Mouse (Mus musculus) midbrain, postnatal 0 days (tissue): ENCODE results near the gene Snrnp70. TPM values are rescaled to one million over a fixed set of nuclear protein-coding genes. Genes with fewer than 3 reads are reported as not detected.

Experiments used
- ATAC-seq: fragments of 200-750 bp; cut with Nextera tagmentation; 2 replicates; pipeline ENCODE4 v1.8.0; 2017; ENCODE audit warnings: moderate number of reproducible peaks, mild to moderate bottlenecking, moderate TSS enrichment, moderate library complexity; ENCODE audit not compliant: low FRiP score
- DNase-seq: peaks from one replicate; pipeline ENCODE4 v3.0.0-alpha.2; 2015; ENCODE audit warnings: low spot score
- H3K27ac ChIP-seq: fragments of 300-500 bp; sonication (generic); 2 replicates; pipeline ENCODE4 v1.5.1; 2014; ENCODE audit warnings: low read depth, mild to moderate bottlenecking, low read length, mixed read lengths
- H3K27me3 ChIP-seq: fragments of 300-500 bp; sonication (generic); 2 replicates; pipeline ENCODE4 v1.6.1; 2014; ENCODE audit warnings: low read length, control low read depth, mixed read lengths; ENCODE audit not compliant: insufficient read depth
- H3K36me3 ChIP-seq: fragments of 300-500 bp; sonication (generic); 2 replicates; pipeline ENCODE4 v1.6.1; 2014; ENCODE audit warnings: low read length, control low read depth, mixed read lengths; ENCODE audit not compliant: insufficient read depth
- H3K4me1 ChIP-seq: fragments of 300-500 bp; sonication (generic); 2 replicates; pipeline ENCODE4 v1.6.1; 2014; ENCODE audit warnings: mild to moderate bottlenecking, control low read depth, antibody characterized with exemption, low read length, mixed read lengths; ENCODE audit not compliant: insufficient read depth
- H3K4me2 ChIP-seq: fragments of 300-500 bp; sonication (generic); 2 replicates; pipeline ENCODE4 v1.6.1; 2014; ENCODE audit warnings: low read depth, mild to moderate bottlenecking, low read length, mixed read lengths; ENCODE audit not compliant: poor library complexity, severe bottlenecking
- H3K4me3 ChIP-seq: fragments of 300-500 bp; sonication (generic); 2 replicates; pipeline ENCODE4 v1.5.1; 2014; ENCODE audit warnings: low read depth, mild to moderate bottlenecking, low read length, moderate library complexity
- H3K9ac ChIP-seq: fragments of 300-500 bp; sonication (generic); replicated peaks from 2 replicates; pipeline ENCODE4 v1.6.1; 2014; ENCODE audit warnings: mild to moderate bottlenecking, low read length, moderate library complexity, mixed read lengths; ENCODE audit not compliant: poor library complexity, severe bottlenecking
- H3K9me3 ChIP-seq: fragments of 300-500 bp; sonication (generic); 2 replicates; pipeline ENCODE4 v1.6.1; 2016; ENCODE audit warnings: low read length, control low read depth
- CTCF ChIP-seq: IDR thresholded peaks from 2 replicates; pipeline ENCODE4 v1.5.1; 2016; ENCODE audit warnings: antibody characterized with exemption, mild to moderate bottlenecking
- WGBS: fragments of 180-500 bp; shearing (Covaris S2); extraction: QIAGEN DNeasy Blood & Tissue Kit; methylation state at CpG from one replicate; pipeline ENCODE4 v1.1.7; 2014; 5-methylcytosine and 5-hydroxymethylcytosine counted together
- polyA plus RNA-seq: library from polyadenylated mRNA; unstranded; fragments of >200 nt; fragmentation: Nextera tagmentation; extraction: Ambion mirVana; gene quantifications from 2 replicates; pipeline ENCODE4 v1.2.1, GENCODE M21; 2015
- total RNA-seq: library from RNA; depleted of rRNA; stranded (reverse); fragments of >200 nt; gene quantifications from 2 replicates; pipeline ENCODE4 v1.2.3, GENCODE M21; 2014; rRNA removed

Snrnp70 gene
- total and polyA plus RNA-seq, 2 experiments from 2014 or later: 131 to 249 TPM

GRCm38 (mm10) chr7:45332685-45333425, 62.7 kb downstream of the Snrnp70 start:
- H3K4me2 ChIP-seq: peak overlapping the region; percentile 91
- ATAC-seq (peak; percentile 45), DNase-seq (peak; percentile 51)
- H3K4me1 ChIP-seq: no peaks in the 10 kb centered on the region
- H3K27ac ChIP-seq: peak overlapping the region; percentile 80
- no peaks in the 10 kb centered on the region for H3K27me3 ChIP-seq
- TF ChIP-seq CTCF: no peak
- H3K4me3 ChIP-seq: peak overlapping the region; percentile 60
- peak overlapping the region; percentile 71 for H3K9ac ChIP-seq
- no peaks in the 10 kb centered on the region for H3K36me3 ChIP-seq
- WGBS: 2% methylated on average over 22 of the region's 22 CpGs
- H3K9me3 ChIP-seq: no peaks in the 10 kb centered on the region

DNA sequence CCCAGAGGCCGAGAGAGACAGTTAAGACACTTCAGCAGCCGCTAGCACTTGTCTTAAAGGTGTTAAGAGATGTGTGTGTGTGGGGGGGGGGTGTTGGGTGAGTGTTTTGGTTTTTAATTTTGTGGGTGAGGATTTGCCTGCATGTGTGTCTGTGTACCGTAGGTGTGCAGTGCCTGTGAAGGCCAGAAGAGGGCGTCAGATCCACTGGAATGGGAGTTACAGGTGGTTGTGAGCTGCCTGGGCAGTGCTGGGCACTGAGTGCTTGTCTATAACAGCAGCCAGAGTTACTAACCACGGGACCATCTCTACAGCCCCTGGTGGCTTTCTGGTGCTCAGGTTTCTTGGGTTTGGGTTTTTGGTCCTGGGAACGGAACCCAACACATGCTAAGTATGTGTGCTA, 64.0 kb downstream of the Snrnp70 start:
- Histone ChIP-seq H3K36me3 (0 out of 2 replicates have a peak, but pooled peaks cover 5% of the 10 kb centered on the region), H3K4me3 (no peak overlapping the region), H3K9ac (no peak overlapping the region), H3K4me2 (no peak overlapping the region), H3K27me3 (no peaks in the 10 kb centered on the region), H3K27ac (no peak overlapping the region), H3K9me3 (no peaks in the 10 kb centered on the region), H3K4me1 (no peaks in the 10 kb centered on the region)
- DNase-seq (no peak), ATAC-seq (no peak)
- 87% methylated on average over 6 of the region's 6 CpGs for WGBS
- TF ChIP-seq CTCF: peak; percentile 29; the same call in 1 of the 2 replicates

GRCm38 (mm10) chr7:45328841-45329475, 66.6 kb downstream of the Snrnp70 start:
- Histone ChIP-seq H3K9me3 (no peaks in the 10 kb centered on the region), H3K27ac (no peak overlapping the region), H3K27me3 (no peaks in the 10 kb centered on the region), H3K9ac (no peak overlapping the region), H3K36me3 (peaks cover 11% of the 10 kb centered on the region; the same call in 1 of the 2 replicates), H3K4me2 (no peak overlapping the region), H3K4me3 (no peak overlapping the region), H3K4me1 (no peaks in the 10 kb centered on the region)
- ATAC-seq: no peak
- WGBS: 80% methylated on average over 13 of the region's 13 CpGs
- no peak for DNase-seq
- TF ChIP-seq CTCF: no peak

Other genes with a start within 250 kb of the Snrnp70 start
Only the 30 nearest of the 35 such genes appear.
- gene Gfy, start 216.2 kb downstream of the Snrnp70 start, total RNA-seq: not detected in 2 replicates
- 0.11 and 0.51 TPM in 2 replicates for gene Gfy, start 216.2 kb downstream of the Snrnp70 start, polyA plus RNA-seq
- not detected in 2 replicates for gene Pth2, start 214.7 kb downstream of the Snrnp70 start, total RNA-seq
- 0.93 and 1.3 TPM in 2 replicates for gene Pth2, start 214.7 kb downstream of the Snrnp70 start, polyA plus RNA-seq
- 0.24 and 0.38 TPM in 2 replicates for gene Ccdc155, start 190.8 kb downstream of the Snrnp70 start, total RNA-seq
- 0.32 and 0.50 TPM in 2 replicates for gene Ccdc155, start 190.8 kb downstream of the Snrnp70 start, polyA plus RNA-seq
- 9.0 and 14.4 TPM in 2 replicates for gene Dkkl1, start 183.6 kb downstream of the Snrnp70 start, total RNA-seq
- 23.8 and 23.9 TPM in 2 replicates for gene Dkkl1, start 183.6 kb downstream of the Snrnp70 start, polyA plus RNA-seq
- gene Tead2, start 180.0 kb downstream of the Snrnp70 start, total RNA-seq: 31.2 and 54.8 TPM in 2 replicates
- 16.8 and 17.0 TPM in 2 replicates for gene Tead2, start 180.0 kb downstream of the Snrnp70 start, polyA plus RNA-seq
- gene Cd37, start 156.6 kb downstream of the Snrnp70 start, total RNA-seq: 1.2 and 1.7 TPM in 2 replicates
- 1.5 and 2.4 TPM in 2 replicates for gene Cd37, start 156.6 kb downstream of the Snrnp70 start, polyA plus RNA-seq
- 0.16 and 1.3 TPM in 2 replicates for gene Slc6a16, start 154.7 kb downstream of the Snrnp70 start, total RNA-seq
- 2.3 and 3.1 TPM in 2 replicates for gene Slc6a16, start 154.7 kb downstream of the Snrnp70 start, polyA plus RNA-seq
- gene Slc6a21, start 118.2 kb downstream of the Snrnp70 start, total RNA-seq: not detected in 2 replicates
- not detected in 2 replicates for gene Slc6a21, start 118.2 kb downstream of the Snrnp70 start, polyA plus RNA-seq
- 22.6 and 35.4 TPM in 2 replicates for gene Trpm4, start 62.0 kb downstream of the Snrnp70 start, total RNA-seq
- gene Trpm4, start 62.0 kb downstream of the Snrnp70 start, polyA plus RNA-seq: 10.4 and 10.7 TPM in 2 replicates
- gene Hrc, start 60.5 kb downstream of the Snrnp70 start, total RNA-seq: 0.33 TPM in 1 of 2 replicates, not detected in the other
- gene Hrc, start 60.5 kb downstream of the Snrnp70 start, polyA plus RNA-seq: 0.26 and 0.49 TPM in 2 replicates
- gene Ppfia3, start 28.7 kb downstream of the Snrnp70 start, total RNA-seq: 87.4 and 104 TPM in 2 replicates
- 28.9 and 31.6 TPM in 2 replicates for gene Ppfia3, start 28.7 kb downstream of the Snrnp70 start, polyA plus RNA-seq
- gene Lin7b, start 25.2 kb downstream of the Snrnp70 start, total RNA-seq: 68.6 and 96.6 TPM in 2 replicates
- gene Lin7b, start 25.2 kb downstream of the Snrnp70 start, polyA plus RNA-seq: 59.9 and 70.3 TPM in 2 replicates
- gene Kcna7, start 9.9 kb upstream of the Snrnp70 start, total RNA-seq: not detected in 2 replicates
- 0.06 TPM in 1 of 2 replicates, not detected in the other for gene Kcna7, start 9.9 kb upstream of the Snrnp70 start, polyA plus RNA-seq
- gene Ntf5, start 18.0 kb upstream of the Snrnp70 start, total RNA-seq: 0.24 TPM in 1 of 2 replicates, not detected in the other
- gene Ntf5, start 18.0 kb upstream of the Snrnp70 start, polyA plus RNA-seq: not detected in 2 replicates
- gene Lhb, start 25.1 kb upstream of the Snrnp70 start, total RNA-seq: 1.8 TPM in 1 of 2 replicates, not detected in the other
- gene Lhb, start 25.1 kb upstream of the Snrnp70 start, polyA plus RNA-seq: 0.32 and 0.70 TPM in 2 replicates
- 11.5 and 19.7 TPM in 2 replicates for gene Gys1, start 39.1 kb upstream of the Snrnp70 start, total RNA-seq
- gene Gys1, start 39.1 kb upstream of the Snrnp70 start, polyA plus RNA-seq: 12.0 and 12.2 TPM in 2 replicates
- 129 and 146 TPM in 2 replicates for gene Ruvbl2, start 42.4 kb upstream of the Snrnp70 start, total RNA-seq
- 80.5 and 90.8 TPM in 2 replicates for gene Ruvbl2, start 42.4 kb upstream of the Snrnp70 start, polyA plus RNA-seq
- 2,165 and 2,428 TPM in 2 replicates for gene Ftl1, start 64.1 kb upstream of the Snrnp70 start, total RNA-seq
- gene Ftl1, start 64.1 kb upstream of the Snrnp70 start, polyA plus RNA-seq: 4,797 and 5,109 TPM in 2 replicates
- gene Bax, start 71.2 kb upstream of the Snrnp70 start, total RNA-seq: 119 and 144 TPM in 2 replicates
- 254 and 258 TPM in 2 replicates for gene Bax, start 71.2 kb upstream of the Snrnp70 start, polyA plus RNA-seq
- not detected in 2 replicates for gene Tulp2, start 86.1 kb upstream of the Snrnp70 start, total RNA-seq
- gene Tulp2, start 86.1 kb upstream of the Snrnp70 start, polyA plus RNA-seq: 0.37 and 0.67 TPM in 2 replicates
- 0.52 and 1.6 TPM in 2 replicates for gene Gm45808, start 91.1 kb upstream of the Snrnp70 start, total RNA-seq
- gene Gm45808, start 91.1 kb upstream of the Snrnp70 start, polyA plus RNA-seq: not detected in 2 replicates
- gene Dhdh, start 93.1 kb upstream of the Snrnp70 start, total RNA-seq: 4.3 TPM in 2 replicates
- 5.5 and 6.1 TPM in 2 replicates for gene Dhdh, start 93.1 kb upstream of the Snrnp70 start, polyA plus RNA-seq
- gene Nucb1, start 114.7 kb upstream of the Snrnp70 start, total RNA-seq: 92.2 and 137 TPM in 2 replicates
- 137 and 144 TPM in 2 replicates for gene Nucb1, start 114.7 kb upstream of the Snrnp70 start, polyA plus RNA-seq
- 17.2 and 17.4 TPM in 2 replicates for gene Ppp1r15a, start 130.5 kb upstream of the Snrnp70 start, total RNA-seq
- 18.7 and 18.8 TPM in 2 replicates for gene Ppp1r15a, start 130.5 kb upstream of the Snrnp70 start, polyA plus RNA-seq
- 2.0 and 2.1 TPM in 2 replicates for gene Plekha4, start 130.6 kb upstream of the Snrnp70 start, total RNA-seq
- 1.2 and 1.6 TPM in 2 replicates for gene Plekha4, start 130.6 kb upstream of the Snrnp70 start, polyA plus RNA-seq
- not detected in 2 replicates for gene Hsd17b14, start 159.2 kb upstream of the Snrnp70 start, total RNA-seq
- 0.15 and 0.20 TPM in 2 replicates for gene Hsd17b14, start 159.2 kb upstream of the Snrnp70 start, polyA plus RNA-seq
- gene Bcat2, start 174.4 kb upstream of the Snrnp70 start, total RNA-seq: 12.4 and 14.9 TPM in 2 replicates
- 18.3 and 19.3 TPM in 2 replicates for gene Bcat2, start 174.4 kb upstream of the Snrnp70 start, polyA plus RNA-seq
- gene Fgf21, start 219.7 kb upstream of the Snrnp70 start, total RNA-seq: not detected in 2 replicates
- not detected in 2 replicates for gene Fgf21, start 219.7 kb upstream of the Snrnp70 start, polyA plus RNA-seq
- gene Fut1, start 221.5 kb upstream of the Snrnp70 start, total RNA-seq: not detected in 2 replicates
- not detected in 2 replicates for gene Fut1, start 221.5 kb upstream of the Snrnp70 start, polyA plus RNA-seq
- 0.11 TPM in 1 of 2 replicates, not detected in the other for gene Izumo1, start 226.1 kb upstream of the Snrnp70 start, total RNA-seq
- 0.11 TPM in 1 of 2 replicates, not detected in the other for gene Izumo1, start 226.1 kb upstream of the Snrnp70 start, polyA plus RNA-seq